Mouse (Mus musculus) liver, embryonic 12.5 days (tissue): Measurements from ENCODE around the gene Pin1rt1. TPM values are rescaled to one million over a fixed set of nuclear protein-coding genes. Genes with fewer than 3 reads are reported as not detected.
A peak's percentile ranks its signal among the peaks of the same experiment; 100 is the strongest.

Experiments used
- ATAC-seq: fragments of 200-750 bp; cut with Nextera tagmentation; 2 replicates; pipeline ENCODE4 v1.8.0; 2017; ENCODE audit warnings: moderate number of reproducible peaks, mild to moderate bottlenecking, moderate library complexity
- H3K27ac ChIP-seq: fragments of 300-500 bp; sonication (generic); 2 replicates; pipeline ENCODE4 v1.5.1; 2016; ENCODE audit warnings: mild to moderate bottlenecking
- H3K27me3 ChIP-seq: fragments of 300-500 bp; sonication (generic); replicated peaks from 2 replicates; pipeline ENCODE4 v1.6.1; 2016; ENCODE audit warnings: mild to moderate bottlenecking, moderate library complexity
- H3K36me3 ChIP-seq: fragments of 300-500 bp; sonication (generic); 2 replicates; pipeline ENCODE4 v1.6.1; 2016; ENCODE audit warnings: mild to moderate bottlenecking, moderate library complexity
- H3K4me1 ChIP-seq: fragments of 300-500 bp; sonication (generic); 2 replicates; pipeline ENCODE4 v1.6.1; 2016
- H3K4me2 ChIP-seq: fragments of 300-500 bp; sonication (generic); 2 replicates; pipeline ENCODE4 v1.6.1; 2016; ENCODE audit warnings: mild to moderate bottlenecking, moderate library complexity
- H3K4me3 ChIP-seq: fragments of 300-500 bp; sonication (generic); 2 replicates; pipeline ENCODE4 v1.5.1; 2016; ENCODE audit warnings: mild to moderate bottlenecking, moderate library complexity
- H3K9ac ChIP-seq: fragments of 300-500 bp; sonication (generic); 2 replicates; pipeline ENCODE4 v1.6.1; 2016; ENCODE audit warnings: mild to moderate bottlenecking, moderate library complexity
- H3K9me3 ChIP-seq: fragments of 300-500 bp; sonication (generic); replicated peaks from 2 replicates; pipeline ENCODE4 v1.6.1; 2016; ENCODE audit warnings: mild to moderate bottlenecking, moderate library complexity
- WGBS: fragments of 180-500 bp; shearing (Covaris S2); methylation state at CpG from one replicate; pipeline ENCODE4 v1.1.7; 2016; ENCODE audit not compliant: insufficient replicate concordance; 5-methylcytosine and 5-hydroxymethylcytosine counted together
- polyA plus RNA-seq: library from polyadenylated mRNA; unstranded; fragments of >200 nt; fragmentation: Nextera tagmentation; extraction: Ambion mirVana; gene quantifications from 2 replicates; pipeline ENCODE4 v1.2.1, GENCODE M21; 2016

The Pin1rt1 gene
- not detected in 2 replicates for polyA plus RNA-seq

DNA sequence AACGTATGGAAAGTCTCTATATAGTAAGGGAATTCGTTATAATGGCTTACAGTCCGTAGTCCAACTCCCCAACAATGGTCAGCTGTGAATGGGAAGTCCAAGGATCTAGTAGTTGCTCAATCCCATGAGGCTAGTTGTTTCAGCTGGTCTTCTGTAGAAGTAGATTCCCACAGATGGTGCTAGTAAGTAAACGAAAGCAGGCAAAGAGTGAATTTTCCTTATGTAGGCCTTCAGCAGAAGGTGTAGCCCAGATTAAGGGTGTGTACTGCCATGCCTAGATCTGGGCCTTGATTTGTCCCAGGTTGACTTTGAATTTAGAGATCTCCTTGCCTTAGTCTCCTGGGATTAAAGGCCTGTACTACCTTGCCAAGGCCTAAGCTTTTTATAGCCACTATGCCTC, at the start of gene Pin1rt1:
Pin1rt1 (minus strand) TSS at position 101 of the 400 bp plus-strand sequence.
- Histone ChIP-seq H3K4me2 (no peak within 1 kb of the TSS), H3K27ac (no peak within 1 kb of the TSS), H3K9ac (no peak within 1 kb of the TSS), H3K4me1 (0 out of 2 replicates have a peak, but pooled peaks cover 10% of the 10 kb centered on the region), H3K36me3 (no peaks in the 10 kb centered on the region), H3K4me3 (no peak within 1 kb of the TSS), H3K27me3 (peaks cover 29% of the 10 kb centered on the region), H3K9me3 (no peaks in the 10 kb centered on the region)
- ATAC-seq: no peak
- WGBS: 72% methylated on average over 4 of the region's 4 CpGs

DNA sequence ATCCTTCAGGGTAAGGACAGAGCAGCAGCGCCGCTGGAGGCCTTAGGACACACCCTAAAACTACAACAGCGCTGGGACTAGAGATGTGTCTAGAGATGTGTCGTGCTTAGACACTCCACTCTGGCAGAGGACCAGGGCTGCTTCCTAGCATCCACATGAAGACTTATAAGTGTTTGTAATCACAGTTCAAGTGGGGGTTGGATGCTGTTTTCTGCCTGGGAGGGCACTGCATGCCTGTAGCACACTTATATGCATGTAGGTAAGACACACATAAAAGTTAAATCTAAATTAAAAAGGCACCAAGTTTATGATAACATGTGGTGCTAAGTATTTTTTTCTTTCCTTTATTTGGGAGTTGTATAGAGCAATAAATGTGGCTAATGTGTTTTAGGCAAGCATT, 47.8 kb upstream of the Pin1rt1 start:
- Histone ChIP-seq H3K36me3 (peaks cover 36% of the 10 kb centered on the region), H3K27me3 (no peaks in the 10 kb centered on the region), H3K4me2 (no peak overlapping the region), H3K9me3 (no peaks in the 10 kb centered on the region), H3K4me3 (no peak overlapping the region), H3K9ac (no peak overlapping the region), H3K27ac (no peak overlapping the region), H3K4me1 (no peaks in the 10 kb centered on the region)
- 75% methylated on average over 4 of the region's 4 CpGs for WGBS
- no peak for ATAC-seq

DNA sequence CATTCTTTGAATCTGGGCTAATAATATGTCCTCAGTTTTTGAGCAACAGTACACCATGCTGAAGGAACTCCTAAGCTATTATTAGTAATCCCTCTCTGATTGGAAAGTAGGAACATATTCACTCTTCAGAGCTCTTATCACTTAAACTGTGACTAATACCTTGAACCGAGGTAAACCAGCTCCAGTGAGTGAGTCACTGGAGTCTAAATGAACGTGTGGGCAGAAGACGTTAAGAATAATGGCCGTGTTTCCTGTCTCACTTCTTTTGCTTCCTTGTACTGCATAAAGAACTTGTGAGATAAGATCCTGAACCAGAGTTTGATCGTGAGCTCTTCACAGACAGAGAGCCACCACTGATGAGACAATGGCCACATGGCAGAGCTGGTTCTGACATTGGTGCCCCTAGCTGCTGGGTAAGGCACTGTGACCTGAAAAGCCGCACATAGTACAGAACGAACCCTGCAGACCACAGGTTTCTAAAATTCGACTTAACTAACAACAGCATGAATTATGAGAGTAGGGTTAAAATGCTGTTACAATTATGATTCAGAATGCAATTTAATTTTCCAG, 47.0 kb upstream of the Pin1rt1 start:
- H3K9ac ChIP-seq: no peak overlapping the region
- H3K4me2 ChIP-seq: no peak overlapping the region
- no peaks in the 10 kb centered on the region for H3K27me3 ChIP-seq
- ATAC-seq: no peak
- H3K4me1 ChIP-seq: no peaks in the 10 kb centered on the region
- 44% methylated on average over 8 of the region's 8 CpGs for WGBS
- peaks cover 37% of the 10 kb centered on the region for H3K36me3 ChIP-seq
- H3K4me3 ChIP-seq: no peak overlapping the region
- H3K9me3 ChIP-seq: no peaks in the 10 kb centered on the region
- H3K27ac ChIP-seq: no peak overlapping the region

DNA sequence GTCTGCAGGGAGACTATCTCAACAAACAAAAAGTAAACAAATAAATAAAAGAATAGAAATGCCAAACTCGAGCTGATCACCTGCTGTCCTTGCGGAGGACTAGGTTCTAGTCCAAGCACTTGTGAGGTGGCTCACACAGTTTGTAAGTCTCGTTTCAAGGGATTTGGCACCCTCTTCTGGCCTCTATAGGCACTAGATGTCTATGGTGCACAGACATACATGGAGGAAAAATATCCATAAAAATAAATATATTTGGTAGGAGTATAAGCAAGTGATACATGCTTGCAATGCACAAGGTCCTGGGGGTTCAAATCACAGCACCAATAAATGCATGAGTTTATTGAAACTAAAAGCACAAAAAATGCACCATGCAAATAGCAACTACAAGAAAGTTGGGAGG, 34.4 kb upstream of the Pin1rt1 start:
- no peak overlapping the region for H3K27ac ChIP-seq
- no peak overlapping the region for H3K9ac ChIP-seq
- no peak overlapping the region for H3K4me2 ChIP-seq
- no peak for ATAC-seq
- no peaks in the 10 kb centered on the region for H3K9me3 ChIP-seq
- H3K36me3 ChIP-seq: 0 out of 2 replicates have a peak, but pooled peaks cover 2% of the 10 kb centered on the region
- no peaks in the 10 kb centered on the region for H3K27me3 ChIP-seq
- no peak overlapping the region for H3K4me3 ChIP-seq
- WGBS: 46% methylated on average over 3 of the region's 3 CpGs
- H3K4me1 ChIP-seq: no peaks in the 10 kb centered on the region

DNA sequence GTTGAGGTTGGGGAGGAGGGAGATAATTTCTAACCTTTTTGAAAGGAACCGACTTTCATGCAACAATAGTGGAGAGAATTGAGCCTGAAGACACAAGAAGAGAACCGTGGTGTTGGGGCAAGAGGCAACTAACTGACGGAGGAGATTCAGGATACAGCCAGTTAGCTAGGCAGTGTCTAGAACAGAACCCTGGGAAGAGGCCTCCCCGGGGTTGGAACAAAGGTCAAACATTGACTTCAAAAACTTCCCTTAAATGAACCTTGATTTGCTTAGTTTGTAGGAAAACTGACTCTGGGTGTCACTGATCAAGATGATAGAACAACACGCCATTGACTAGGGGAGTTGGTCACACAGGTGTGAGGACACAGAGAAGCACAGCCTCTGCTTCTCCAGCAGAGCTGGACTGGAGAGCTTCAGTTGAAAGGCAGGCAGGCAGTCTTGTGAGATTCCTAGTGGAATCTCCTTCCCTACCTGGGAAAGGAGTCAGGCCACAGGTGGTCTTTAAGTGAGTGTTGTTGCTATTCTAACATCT, 32.5 kb upstream of the Pin1rt1 start:
- Histone ChIP-seq H3K9ac (no peak overlapping the region), H3K4me2 (no peak overlapping the region), H3K4me3 (no peak overlapping the region), H3K36me3 (no peaks in the 10 kb centered on the region), H3K27me3 (peaks cover 13% of the 10 kb centered on the region; the same call in 1 of the 2 replicates), H3K27ac (no peak overlapping the region), H3K4me1 (no peaks in the 10 kb centered on the region), H3K9me3 (no peaks in the 10 kb centered on the region)
- WGBS: 54% methylated on average over 5 of the region's 5 CpGs
- no peak for ATAC-seq

DNA sequence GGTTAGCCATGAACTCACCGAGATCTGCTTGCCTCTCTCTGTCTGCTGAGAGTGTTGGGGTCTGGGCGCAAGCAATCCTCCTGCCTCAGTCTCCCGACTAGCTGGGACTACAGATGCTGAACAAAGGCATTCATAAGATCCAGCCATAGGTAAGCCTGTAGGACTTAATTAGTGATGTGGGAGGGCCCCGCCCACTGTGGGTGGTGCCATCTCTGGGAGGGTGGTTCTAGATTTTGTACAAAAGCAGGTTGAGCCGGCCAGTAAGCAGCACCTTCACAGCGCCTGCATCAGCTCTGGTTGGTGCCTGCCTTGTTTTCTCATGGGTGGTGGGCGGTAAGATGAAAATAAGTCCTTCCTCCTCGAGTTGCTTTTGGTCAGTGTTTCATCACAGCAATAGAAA, 30.1 kb upstream of the Pin1rt1 start:
- Histone ChIP-seq H3K9ac (no peak overlapping the region), H3K4me1 (peaks cover 11% of the 10 kb centered on the region; the same call in 1 of the 2 replicates), H3K27ac (no peak overlapping the region), H3K9me3 (no peaks in the 10 kb centered on the region), H3K4me3 (no peak overlapping the region), H3K4me2 (no peak overlapping the region), H3K27me3 (peaks cover 37% of the 10 kb centered on the region), H3K36me3 (no peaks in the 10 kb centered on the region)
- 34% methylated on average over 8 of the region's 8 CpGs for WGBS
- no peak for ATAC-seq

DNA sequence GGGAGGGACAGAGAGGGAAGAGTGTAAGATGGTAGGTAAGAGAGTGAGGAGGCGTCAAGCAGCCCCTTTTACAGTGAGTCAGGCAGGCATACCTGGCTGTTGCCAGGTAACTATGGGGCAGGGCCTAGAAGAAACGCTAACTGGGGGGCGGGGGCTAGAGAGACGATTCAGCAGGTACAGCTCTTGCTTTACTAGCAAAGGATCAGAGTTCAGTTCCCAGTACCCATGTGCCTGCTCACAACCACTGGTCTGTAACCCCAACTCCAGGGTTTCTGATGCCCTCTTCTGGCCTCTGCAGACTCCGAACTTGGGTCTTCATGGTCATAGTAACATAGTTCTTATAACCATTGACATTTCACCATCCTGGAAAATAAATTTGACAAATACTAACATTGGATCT, 27.8 kb upstream of the Pin1rt1 start:
- Histone ChIP-seq H3K27me3 (peaks cover 50% of the 10 kb centered on the region), H3K9ac (no peak overlapping the region), H3K4me1 (peaks cover 14% of the 10 kb centered on the region; the same call in 1 of the 2 replicates), H3K4me2 (no peak overlapping the region), H3K4me3 (no peak overlapping the region), H3K36me3 (no peaks in the 10 kb centered on the region), H3K27ac (no peak overlapping the region), H3K9me3 (no peaks in the 10 kb centered on the region)
- ATAC-seq: no peak
- WGBS: 49% methylated on average over 5 of the region's 5 CpGs

DNA sequence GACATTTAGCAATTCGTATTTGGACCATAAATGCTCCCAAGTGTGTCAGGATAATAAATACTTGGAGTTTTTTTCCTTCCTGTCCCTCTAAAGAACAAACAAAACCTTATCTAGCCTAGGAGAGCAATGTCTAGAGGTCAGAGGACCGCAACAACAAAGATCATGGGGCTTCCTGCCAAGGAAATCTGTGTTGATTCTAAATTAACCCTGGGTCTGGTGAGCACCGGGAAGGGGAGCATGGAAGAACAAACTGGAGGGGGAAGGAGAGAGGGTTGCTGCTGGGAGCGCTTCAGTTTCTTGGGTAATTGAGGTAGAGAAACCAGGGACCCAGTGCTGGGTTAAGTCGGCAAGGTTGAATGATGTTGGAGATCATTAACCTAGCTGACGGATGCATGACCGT, 27.0 kb upstream of the Pin1rt1 start:
- peak overlapping the region; percentile 91 for H3K4me2 ChIP-seq
- peaks cover 14% of the 10 kb centered on the region; the same call in 1 of the 2 replicates for H3K4me1 ChIP-seq
- H3K27ac ChIP-seq: 0 out of 2 replicates have a peak overlapping the region, but pooled peaks have one; percentile 36
- 13% methylated on average over 7 of the region's 7 CpGs for WGBS
- H3K36me3 ChIP-seq: no peaks in the 10 kb centered on the region
- H3K4me3 ChIP-seq: peak overlapping the region; percentile 66
- no peaks in the 10 kb centered on the region for H3K9me3 ChIP-seq
- H3K27me3 ChIP-seq: peaks cover 50% of the 10 kb centered on the region
- H3K9ac ChIP-seq: 0 out of 2 replicates have a peak overlapping the region, but pooled peaks have one; percentile 72
- ATAC-seq: peak; percentile 8; the same call in 1 of the 2 replicates

DNA sequence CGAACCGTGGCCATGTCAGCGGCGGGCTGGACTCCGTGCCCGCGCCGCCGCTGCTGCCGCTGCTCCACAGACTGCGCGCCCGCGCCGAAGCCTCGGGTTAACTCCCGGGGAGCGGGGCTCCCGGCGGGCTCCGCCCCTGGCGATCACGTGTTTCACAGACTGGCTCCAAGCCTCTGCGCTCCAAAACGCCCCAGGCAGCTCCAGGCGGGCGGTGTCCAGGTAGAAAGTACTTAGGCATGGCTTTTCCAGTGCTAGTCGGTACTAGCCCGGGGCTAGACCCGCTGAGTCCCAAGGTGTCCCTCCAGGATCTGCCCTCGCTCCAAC, 26.5 kb upstream of the Pin1rt1 start, which contains the start of gene Depdc7:
Depdc7 (minus strand) TSS at position 138 of the 324 bp plus-strand sequence.
- peak; percentile 82 for ATAC-seq
- no peaks in the 10 kb centered on the region for H3K9me3 ChIP-seq
- peaks cover 50% of the 10 kb centered on the region for H3K27me3 ChIP-seq
- peaks cover 14% of the 10 kb centered on the region; the same call in 1 of the 2 replicates for H3K4me1 ChIP-seq
- WGBS: under 1% methylated on average over 31 of the region's 31 CpGs
- H3K9ac ChIP-seq: peak within 1 kb of the TSS; percentile 72
- H3K27ac ChIP-seq: peak within 1 kb of the TSS; percentile 40; the same call in 1 of the 2 replicates
- H3K4me2 ChIP-seq: peak within 1 kb of the TSS; percentile 91
- peak within 1 kb of the TSS; percentile 66 for H3K4me3 ChIP-seq
- H3K36me3 ChIP-seq: no peaks in the 10 kb centered on the region

DNA sequence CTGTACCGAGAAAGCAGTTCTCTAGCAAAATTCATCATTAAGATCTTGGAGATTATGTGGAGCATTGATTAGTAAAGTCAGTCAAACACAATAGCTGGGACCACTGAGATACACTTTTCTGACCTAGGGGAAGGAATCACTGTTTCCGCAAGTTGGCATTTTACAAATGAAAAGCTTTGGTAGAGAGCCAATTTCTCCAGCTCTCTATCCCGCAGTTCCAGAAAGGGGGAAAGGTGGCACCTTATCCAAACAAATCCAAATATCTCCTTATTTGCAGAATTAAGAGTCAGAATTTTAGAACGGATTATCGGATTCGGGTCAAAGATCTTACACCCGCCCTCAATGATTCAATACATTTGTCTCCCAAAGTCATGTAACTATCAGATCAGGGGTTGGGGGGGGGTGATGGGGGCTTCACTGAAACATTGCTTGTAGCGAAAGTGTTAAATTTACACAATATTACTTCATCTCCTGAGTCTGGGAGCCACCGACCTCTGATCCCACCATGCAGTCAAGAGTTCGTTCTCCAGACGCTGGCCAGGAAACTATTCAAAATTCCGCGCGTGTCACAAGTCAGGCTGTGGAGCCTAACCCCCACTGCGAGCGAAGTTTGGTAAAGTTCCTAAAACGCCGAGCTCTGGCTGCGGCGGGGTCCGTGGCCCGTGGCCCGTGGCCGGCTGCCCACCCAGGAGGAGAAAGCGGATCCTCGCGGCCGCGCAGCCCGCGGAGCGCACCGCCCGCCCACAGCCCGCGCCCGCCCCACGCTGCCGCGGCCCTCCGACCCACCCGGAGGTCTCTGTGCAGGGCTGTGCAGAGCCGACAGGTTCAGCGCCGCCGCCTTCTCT, 25.9 kb upstream of the Pin1rt1 start:
- ATAC-seq: peak; percentile 40; the same call in 1 of the 2 replicates
- Histone ChIP-seq H3K27ac (peak overlapping the region; percentile 40; the same call in 1 of the 2 replicates), H3K4me3 (peak overlapping the region; percentile 66), H3K9ac (peak overlapping the region; percentile 72), H3K36me3 (no peaks in the 10 kb centered on the region), H3K4me2 (peak overlapping the region; percentile 91), H3K27me3 (peaks cover 50% of the 10 kb centered on the region), H3K9me3 (no peaks in the 10 kb centered on the region), H3K4me1 (peaks cover 14% of the 10 kb centered on the region; the same call in 1 of the 2 replicates)
- WGBS: 6% methylated on average over 40 of the region's 46 CpGs

DNA sequence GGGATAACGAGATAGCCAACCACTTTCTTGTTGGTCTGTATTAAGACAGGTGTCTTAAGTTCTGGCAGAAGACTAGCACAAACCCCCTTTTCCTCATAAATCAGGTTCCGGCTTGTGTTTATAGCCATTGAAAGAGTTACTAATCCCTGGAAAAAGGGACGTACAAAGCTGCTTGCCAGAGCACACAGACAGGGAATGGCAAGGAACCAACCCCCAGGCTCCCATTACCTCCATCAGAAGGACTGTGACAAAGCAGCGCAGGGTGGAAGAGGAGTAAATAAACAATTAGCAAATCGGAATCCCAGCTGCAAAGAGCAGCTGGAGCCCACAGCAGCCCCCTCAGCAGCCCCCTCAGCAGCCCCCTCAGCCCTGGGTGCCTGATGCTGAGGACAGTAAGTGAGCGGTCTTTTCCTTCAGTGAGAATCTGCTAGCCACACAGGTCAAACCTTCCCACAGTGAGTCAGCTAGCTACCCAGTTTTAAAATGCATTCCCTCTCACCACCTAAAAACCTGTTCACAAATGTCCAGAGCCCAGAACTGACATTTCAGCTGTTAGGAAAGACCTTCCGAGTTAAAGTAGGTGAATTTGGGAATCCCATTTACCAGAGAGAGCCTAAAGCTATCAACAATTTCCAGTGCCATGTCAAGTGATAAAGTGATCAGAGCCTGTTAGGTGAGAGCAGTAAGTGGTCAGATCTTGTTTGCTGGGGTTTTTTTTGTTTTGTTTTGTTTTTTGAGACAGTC, 25.0 kb upstream of the Pin1rt1 start:
- Histone ChIP-seq H3K4me1 (peaks cover 14% of the 10 kb centered on the region; the same call in 1 of the 2 replicates), H3K36me3 (no peaks in the 10 kb centered on the region), H3K4me3 (peak overlapping the region; percentile 66), H3K27me3 (peaks cover 50% of the 10 kb centered on the region), H3K27ac (no peak overlapping the region), H3K4me2 (peak overlapping the region; percentile 91), H3K9ac (no peak overlapping the region), H3K9me3 (no peaks in the 10 kb centered on the region)
- ATAC-seq: no peak
- WGBS: 52% methylated on average over 7 of the region's 7 CpGs
